Mouse (Mus musculus) stomach, embryonic 14.5 days (tissue): Measurements from ENCODE around the gene Lfng. TPM values are rescaled to one million over a fixed set of nuclear protein-coding genes. Genes with fewer than 3 reads are reported as not detected.

Source experiments
- ATAC-seq: fragments of 200-750 bp; cut with Nextera tagmentation; 2 replicates; pipeline ENCODE4 v1.8.0; 2017; ENCODE audit warnings: low read depth, moderate TSS enrichment; ENCODE audit not compliant: insufficient number of reproducible peaks, insufficient read depth, low FRiP score
- H3K27ac ChIP-seq: fragments of 300-500 bp; sonication (generic); 2 replicates; pipeline ENCODE4 v1.5.1; 2014; ENCODE audit warnings: mild to moderate bottlenecking, low read length, moderate library complexity, mixed read lengths
- H3K27me3 ChIP-seq: fragments of 300-500 bp; sonication (generic); 2 replicates; pipeline ENCODE4 v1.6.1; 2014; ENCODE audit warnings: low read length, control low read depth, mixed read lengths; ENCODE audit not compliant: control insufficient read depth, insufficient read depth
- H3K36me3 ChIP-seq: fragments of 300-500 bp; sonication (generic); 2 replicates; pipeline ENCODE4 v1.6.1; 2014; ENCODE audit warnings: mild to moderate bottlenecking, control low read depth, low read length, moderate library complexity, mixed read lengths; ENCODE audit not compliant: control insufficient read depth, insufficient read depth
- H3K4me1 ChIP-seq: fragments of 300-500 bp; sonication (generic); 2 replicates; pipeline ENCODE4 v1.6.1; 2014; ENCODE audit warnings: low read length, control low read depth, mixed read lengths; ENCODE audit not compliant: control insufficient read depth, insufficient read depth
- H3K4me2 ChIP-seq: fragments of 300-500 bp; sonication (generic); replicated peaks from 2 replicates; pipeline ENCODE4 v1.6.1; 2014; ENCODE audit warnings: low read depth, low read length, control low read depth
- H3K4me3 ChIP-seq: fragments of 300-500 bp; sonication (generic); 2 replicates; pipeline ENCODE4 v1.5.1; 2014; ENCODE audit warnings: low read depth, low read length, control low read depth
- H3K9ac ChIP-seq: fragments of 300-500 bp; sonication (generic); replicated peaks from 2 replicates; pipeline ENCODE4 v1.6.1; 2014; ENCODE audit warnings: low read depth, mild to moderate bottlenecking, control low read depth, low read length, moderate library complexity, mixed read lengths
- H3K9me3 ChIP-seq: fragments of 300-500 bp; sonication (generic); 2 replicates; pipeline ENCODE4 v1.6.1; 2016; ENCODE audit warnings: low read depth, low read length, control low read depth; ENCODE audit not compliant: control insufficient read depth
- WGBS: fragments of 180-500 bp; shearing (Covaris S2); extraction: QIAGEN DNeasy Blood & Tissue Kit; methylation state at CpG from one replicate; pipeline ENCODE4 v1.1.7; 2014; 5-methylcytosine and 5-hydroxymethylcytosine counted together
- polyA plus RNA-seq: library from polyadenylated mRNA; unstranded; fragments of >200 nt; fragmentation: Nextera tagmentation; extraction: Ambion mirVana; gene quantifications from 2 replicates; pipeline ENCODE4 v1.2.1, GENCODE M21; 2014

The Lfng gene
- polyA plus RNA-seq, 1 experiment from 2014 or later, result 22.4 TPM

GRCm38 (mm10) chr5:140597787-140598186 is 9.3 kb upstream of the Lfng start:
- no peaks in the 10 kb centered on the region for H3K9me3 ChIP-seq
- H3K27ac ChIP-seq, result no peak overlapping the region
- WGBS, result 86% methylated on average over 4 of the region's 4 CpGs
- H3K4me3 ChIP-seq, result no peak overlapping the region
- H3K36me3 ChIP-seq, result no peaks in the 10 kb centered on the region
- H3K27me3 ChIP-seq, result no peaks in the 10 kb centered on the region
- H3K4me2 ChIP-seq, result no peak overlapping the region
- H3K4me1 ChIP-seq, result peaks cover 13% of the 10 kb centered on the region
- ATAC-seq, result no peak
- no peak overlapping the region for H3K9ac ChIP-seq

DNA sequence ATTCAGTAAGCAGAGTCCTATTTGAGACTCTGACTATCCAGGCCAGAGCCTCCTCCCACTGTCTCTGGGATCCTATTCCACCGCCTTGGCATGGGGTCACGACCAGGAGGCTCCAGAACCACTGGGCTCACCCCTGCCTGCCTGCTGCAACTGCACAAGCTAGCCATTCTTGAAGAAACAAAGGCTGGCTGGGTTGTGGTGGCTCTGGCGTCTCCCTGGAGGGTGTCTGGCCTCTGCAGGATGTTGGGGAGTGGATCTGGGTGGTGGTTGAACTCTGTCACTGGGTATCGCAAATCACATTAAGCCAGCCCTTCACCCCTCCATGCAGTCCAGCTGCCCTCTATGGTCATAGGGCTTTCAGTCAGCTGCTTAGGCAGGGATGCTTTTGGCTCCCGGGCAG is 7.2 kb upstream of the Lfng start:
- Histone ChIP-seq H3K4me3 (no peak overlapping the region), H3K4me2 (no peak overlapping the region), H3K9ac (no peak overlapping the region), H3K4me1 (peaks cover 13% of the 10 kb centered on the region), H3K27ac (no peak overlapping the region), H3K9me3 (no peaks in the 10 kb centered on the region), H3K36me3 (no peaks in the 10 kb centered on the region), H3K27me3 (no peaks in the 10 kb centered on the region)
- 59% methylated on average over 5 of the region's 5 CpGs for WGBS
- ATAC-seq, result no peak

DNA sequence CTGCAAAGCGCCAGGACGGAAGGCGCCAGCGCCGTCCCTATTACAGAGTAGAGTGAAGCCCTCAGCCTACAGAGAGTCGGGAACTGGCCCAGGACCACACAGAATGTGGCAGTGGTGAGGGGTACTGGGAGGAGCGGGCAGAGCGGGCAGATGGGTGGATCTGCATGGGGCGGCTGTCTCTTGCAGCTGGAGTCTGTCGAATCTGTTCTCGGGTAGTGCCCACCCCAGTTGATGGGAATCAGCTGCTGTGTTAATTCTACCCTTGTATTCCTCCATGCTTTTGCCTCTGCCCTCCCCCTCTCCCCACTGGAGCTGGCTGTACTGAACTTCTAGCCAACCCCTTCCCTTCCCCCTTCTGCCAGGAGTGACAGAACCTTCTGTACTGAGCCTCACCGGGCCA is 5.4 kb upstream of the Lfng start:
- H3K27ac ChIP-seq, result no peak overlapping the region

GRCm38 (mm10) chr5:140602540-140602939 is 4.6 kb upstream of the Lfng start:
- Histone ChIP-seq H3K4me1 (peaks cover 18% of the 10 kb centered on the region), H3K27me3 (no peaks in the 10 kb centered on the region), H3K27ac (no peak overlapping the region), H3K4me3 (no peak overlapping the region), H3K36me3 (no peaks in the 10 kb centered on the region), H3K9me3 (no peaks in the 10 kb centered on the region), H3K4me2 (no peak overlapping the region), H3K9ac (no peak overlapping the region)
- ATAC-seq, result no peak
- 36% methylated on average over 2 of the region's 2 CpGs for WGBS

More for the DNA sequence above, 5.4 kb upstream of the Lfng start:
- H3K27me3 ChIP-seq, result no peaks in the 10 kb centered on the region
- 69% methylated on average over 12 of the region's 12 CpGs for WGBS
- H3K9me3 ChIP-seq, result no peaks in the 10 kb centered on the region
- H3K4me2 ChIP-seq, result no peak overlapping the region
- H3K36me3 ChIP-seq, result no peaks in the 10 kb centered on the region
- no peak overlapping the region for H3K4me3 ChIP-seq
- no peak for ATAC-seq
- H3K4me1 ChIP-seq, result peaks cover 21% of the 10 kb centered on the region
- no peak overlapping the region for H3K9ac ChIP-seq

GRCm38 (mm10) chr5:140604386-140604785 is 2.7 kb upstream of the Lfng start:
- Histone ChIP-seq H3K27ac (no peak overlapping the region), H3K4me3 (no peak overlapping the region), H3K9ac (no peak overlapping the region), H3K4me2 (no peak overlapping the region), H3K4me1 (peaks cover 22% of the 10 kb centered on the region), H3K36me3 (no peaks in the 10 kb centered on the region), H3K27me3 (peaks cover 3% of the 10 kb centered on the region; the same call in 1 of the 2 replicates), H3K9me3 (no peaks in the 10 kb centered on the region)
- no peak for ATAC-seq
- WGBS, result 61% methylated on average over 8 of the region's 8 CpGs

DNA sequence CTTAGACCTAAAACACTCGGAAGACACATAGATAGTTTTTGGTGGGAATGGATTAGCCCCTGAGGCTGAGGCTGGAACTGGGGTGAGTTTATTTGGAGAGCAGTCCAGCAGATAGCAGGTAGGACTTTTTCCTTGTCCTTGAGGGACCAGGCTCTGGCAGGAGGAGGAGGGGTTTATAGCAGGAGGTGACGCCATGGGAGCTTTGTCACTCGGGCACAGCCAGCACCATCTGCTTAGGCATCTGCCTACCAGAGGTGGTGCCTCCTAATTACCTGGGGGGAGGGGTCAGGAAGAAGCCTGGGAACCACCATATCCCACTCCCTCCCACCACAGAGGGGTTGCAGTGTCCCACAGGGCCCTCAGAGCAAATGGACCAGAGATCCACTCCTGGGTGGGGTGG is 1.9 kb upstream of the Lfng start:
- no peak for ATAC-seq
- H3K27ac ChIP-seq, result no peak overlapping the region
- peaks cover 30% of the 10 kb centered on the region for H3K4me1 ChIP-seq
- no peak overlapping the region for H3K4me3 ChIP-seq
- H3K9ac ChIP-seq, result no peak overlapping the region
- no peaks in the 10 kb centered on the region for H3K36me3 ChIP-seq
- H3K27me3 ChIP-seq, result peaks cover 3% of the 10 kb centered on the region; the same call in 1 of the 2 replicates
- no peaks in the 10 kb centered on the region for H3K9me3 ChIP-seq
- H3K4me2 ChIP-seq, result no peak overlapping the region
- WGBS, result 27% methylated on average over 3 of the region's 3 CpGs

DNA sequence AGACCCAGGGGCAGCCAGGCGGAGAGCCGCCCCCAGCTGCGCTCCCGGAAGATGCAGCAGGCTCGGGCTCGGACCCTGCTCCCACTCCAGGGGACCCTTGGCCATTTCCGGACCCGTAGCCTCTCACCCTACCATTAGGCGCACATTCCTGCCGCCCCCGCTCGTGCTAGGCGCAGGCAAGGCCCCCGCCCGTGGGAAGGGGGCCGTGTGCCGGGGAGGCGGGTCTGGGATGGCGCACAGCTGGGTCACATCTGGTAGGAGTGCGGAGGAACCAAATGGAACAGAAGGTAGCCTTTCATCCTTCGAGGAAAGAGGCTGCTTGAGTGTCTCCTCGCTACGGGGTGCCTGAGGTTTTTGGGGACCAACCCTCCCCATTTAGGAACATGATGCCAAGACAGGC is 734 bp upstream of the Lfng start:
- H3K9ac ChIP-seq, result 0 out of 2 replicates have a peak overlapping the region, but pooled peaks have one; percentile 0
- H3K4me2 ChIP-seq, result peak overlapping the region; percentile 72
- no peaks in the 10 kb centered on the region for H3K36me3 ChIP-seq
- H3K27ac ChIP-seq, result peak overlapping the region; percentile 96; the same call in 1 of the 2 replicates
- WGBS, result 2% methylated on average over 23 of the region's 23 CpGs
- H3K4me1 ChIP-seq, result peaks cover 39% of the 10 kb centered on the region
- ATAC-seq, result no peak
- H3K27me3 ChIP-seq, result peaks cover 3% of the 10 kb centered on the region; the same call in 1 of the 2 replicates
- no peaks in the 10 kb centered on the region for H3K9me3 ChIP-seq
- H3K4me3 ChIP-seq, result peak overlapping the region; percentile 64

GRCm38 (mm10) chr5:140607836-140608633 is 915 bp downstream of the Lfng start:
- peaks cover 7% of the 10 kb centered on the region; the same call in 1 of the 2 replicates for H3K36me3 ChIP-seq
- H3K9me3 ChIP-seq, result no peaks in the 10 kb centered on the region
- H3K9ac ChIP-seq, result peak overlapping the region; percentile 68
- peak overlapping the region; percentile 72 for H3K4me2 ChIP-seq
- peak overlapping the region; percentile 96; the same call in 1 of the 2 replicates for H3K27ac ChIP-seq
- WGBS, result 3% methylated on average over 17 of the region's 17 CpGs
- peaks cover 45% of the 10 kb centered on the region for H3K4me1 ChIP-seq
- H3K4me3 ChIP-seq, result peak overlapping the region; percentile 64
- no peak for ATAC-seq
- H3K27me3 ChIP-seq, result peaks cover 3% of the 10 kb centered on the region; the same call in 1 of the 2 replicates
